Mouse (Mus musculus) liver, embryonic 15.5 days (tissue): Measurements from ENCODE around the gene Tcaf1. TPM values are rescaled to one million over a fixed set of nuclear protein-coding genes. Genes with fewer than 3 reads are reported as not detected.

ENCODE experiments used
- ATAC-seq: fragments of 200-750 bp; cut with Nextera tagmentation; 2 replicates; pipeline ENCODE4 v1.8.0; 2017; ENCODE audit warnings: moderate number of reproducible peaks, mild to moderate bottlenecking, moderate library complexity; ENCODE audit not compliant: insufficient read depth
- H3K27ac ChIP-seq: fragments of 300-500 bp; sonication (generic); replicated peaks from 2 replicates; pipeline ENCODE4 v1.5.1; 2015; ENCODE audit warnings: mild to moderate bottlenecking, inconsistent platforms
- H3K27me3 ChIP-seq: fragments of 300-500 bp; sonication (generic); 2 replicates; pipeline ENCODE4 v1.6.1; 2015; ENCODE audit warnings: mild to moderate bottlenecking, inconsistent platforms
- H3K36me3 ChIP-seq: fragments of 300-500 bp; sonication (generic); replicated peaks from 2 replicates; pipeline ENCODE4 v1.6.1; 2015; ENCODE audit warnings: moderate library complexity, mild to moderate bottlenecking, inconsistent platforms
- H3K4me1 ChIP-seq: fragments of 300-500 bp; sonication (generic); replicated peaks from 2 replicates; pipeline ENCODE4 v1.6.1; 2015; ENCODE audit warnings: inconsistent platforms
- H3K4me2 ChIP-seq: fragments of 300-500 bp; sonication (generic); 2 replicates; pipeline ENCODE4 v1.6.1; 2015; ENCODE audit warnings: moderate library complexity, mild to moderate bottlenecking, inconsistent platforms
- H3K4me3 ChIP-seq: fragments of 300-500 bp; sonication (generic); replicated peaks from 2 replicates; pipeline ENCODE4 v1.5.1; 2015; ENCODE audit warnings: mild to moderate bottlenecking, inconsistent platforms
- H3K9ac ChIP-seq: fragments of 300-500 bp; sonication (generic); 2 replicates; pipeline ENCODE4 v1.6.1; 2015; ENCODE audit warnings: moderate library complexity, mild to moderate bottlenecking, inconsistent platforms
- H3K9me3 ChIP-seq: fragments of 300-500 bp; sonication (generic); replicated peaks from 2 replicates; pipeline ENCODE4 v1.6.1; 2016; ENCODE audit warnings: inconsistent platforms
- WGBS: fragments of 180-500 bp; shearing (Covaris S2); methylation state at CpG from one replicate; pipeline ENCODE4 v1.1.7; 2015; ENCODE audit warnings: mixed read lengths; ENCODE audit not compliant: insufficient replicate concordance; 5-methylcytosine and 5-hydroxymethylcytosine counted together
- polyA plus RNA-seq: library from polyadenylated mRNA; unstranded; fragments of >200 nt; fragmentation: Nextera tagmentation; extraction: Ambion mirVana; gene quantifications from 2 replicates; pipeline ENCODE4 v1.2.1, GENCODE M21; 2015

Gene Tcaf1
- polyA plus RNA-seq, 1 experiment from 2014 or later: 4.7 TPM

DNA sequence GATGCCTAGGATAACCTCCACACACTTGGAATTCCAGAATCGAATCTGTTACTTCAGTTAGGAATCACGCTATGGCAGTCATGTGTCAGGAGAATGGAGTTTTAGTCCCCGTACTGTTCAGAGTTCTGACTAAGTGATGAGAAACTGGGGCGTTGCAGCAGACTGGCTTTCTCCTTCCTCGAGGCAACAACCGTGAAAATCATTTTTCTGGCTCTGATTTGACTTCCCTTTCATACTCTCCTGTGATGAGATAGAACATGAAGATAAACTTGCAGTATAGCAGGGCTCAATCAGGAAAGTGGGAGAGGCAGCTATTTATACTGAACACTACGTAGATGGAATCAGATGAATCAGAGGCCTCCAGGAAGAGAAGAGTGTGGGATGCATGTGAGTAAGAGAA is 29.8 kb downstream of the Tcaf1 start:
- H3K9ac ChIP-seq: no peak overlapping the region
- H3K4me2 ChIP-seq: no peak overlapping the region
- no peak overlapping the region for H3K27ac ChIP-seq
- no peaks in the 10 kb centered on the region for H3K36me3 ChIP-seq
- H3K4me1 ChIP-seq: no peaks in the 10 kb centered on the region
- no peak for ATAC-seq
- H3K27me3 ChIP-seq: no peaks in the 10 kb centered on the region
- no peak overlapping the region for H3K4me3 ChIP-seq
- WGBS: 58% methylated on average over 7 of the region's 7 CpGs
- H3K9me3 ChIP-seq: no peaks in the 10 kb centered on the region

DNA sequence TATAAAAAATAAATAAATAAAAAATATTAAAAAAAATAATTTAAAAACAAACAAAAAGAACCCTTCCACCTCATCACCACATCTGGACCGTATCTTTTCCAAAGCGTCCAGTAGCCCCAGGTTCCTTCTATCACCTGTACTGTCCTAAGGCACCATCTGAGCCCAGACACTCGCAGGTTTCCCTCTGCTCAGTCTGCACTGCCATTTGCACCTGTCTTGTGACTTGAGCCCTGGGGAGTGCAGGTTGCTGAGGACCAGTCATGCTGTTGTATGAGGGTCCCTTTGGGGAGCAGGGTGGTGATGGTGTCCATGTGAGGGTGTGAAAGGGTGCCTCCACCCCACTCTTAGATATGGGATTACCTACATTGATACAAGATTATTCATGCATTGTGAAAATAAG is 33.9 kb downstream of the Tcaf1 start:
- no peaks in the 10 kb centered on the region for H3K9me3 ChIP-seq
- H3K27ac ChIP-seq: no peak overlapping the region
- H3K4me1 ChIP-seq: no peaks in the 10 kb centered on the region
- no peak overlapping the region for H3K9ac ChIP-seq
- no peak overlapping the region for H3K4me2 ChIP-seq
- no peak for ATAC-seq
- H3K27me3 ChIP-seq: no peaks in the 10 kb centered on the region
- no peaks in the 10 kb centered on the region for H3K36me3 ChIP-seq
- H3K4me3 ChIP-seq: no peak overlapping the region
- WGBS: 78% methylated on average over 3 of the region's 3 CpGs

DNA sequence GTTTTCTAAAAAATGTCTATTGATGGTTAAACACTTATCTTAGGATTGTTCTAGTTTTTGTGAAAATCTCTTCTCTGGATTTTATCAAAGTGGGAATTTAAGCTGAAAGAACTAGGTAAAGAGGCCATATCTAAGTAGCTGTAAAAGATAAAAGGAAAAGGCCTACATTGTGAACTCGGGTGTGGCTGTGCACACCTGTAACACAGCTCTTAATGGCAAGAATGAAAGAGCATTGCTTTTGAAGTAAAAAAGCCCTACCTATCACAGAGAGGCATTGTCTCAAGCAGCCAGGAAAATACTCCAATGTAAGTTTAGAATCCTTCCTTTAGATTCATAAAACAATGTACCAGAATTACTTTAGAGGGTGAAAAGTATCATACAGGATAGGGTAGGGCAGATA is 38.1 kb downstream of the Tcaf1 start:
- Histone ChIP-seq H3K27me3 (no peaks in the 10 kb centered on the region), H3K4me1 (no peaks in the 10 kb centered on the region), H3K9ac (no peak overlapping the region), H3K9me3 (no peaks in the 10 kb centered on the region), H3K36me3 (no peaks in the 10 kb centered on the region), H3K4me3 (no peak overlapping the region), H3K4me2 (no peak overlapping the region), H3K27ac (no peak overlapping the region)
- ATAC-seq: no peak
- WGBS: 56% methylated on average over 1 of the region's 1 CpGs

DNA sequence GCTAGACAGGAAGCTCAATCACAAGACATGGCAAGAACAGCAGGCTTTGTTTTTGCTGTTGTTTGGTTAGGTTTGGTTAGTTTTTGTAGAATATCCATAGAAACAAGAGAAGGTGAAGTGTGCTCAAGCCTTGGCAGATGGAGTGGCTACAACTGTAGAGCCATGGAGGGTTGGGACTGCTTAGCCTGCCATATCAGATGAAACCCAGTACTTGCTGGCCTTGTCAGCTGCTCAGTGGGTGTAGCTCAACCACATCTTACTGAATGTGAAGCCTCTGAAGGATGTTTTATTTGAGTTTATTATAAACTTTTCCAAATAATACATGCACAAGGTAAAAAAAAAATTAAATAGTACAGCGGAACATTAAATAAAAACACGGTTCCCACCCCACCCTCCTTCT is 42.2 kb downstream of the Tcaf1 start:
- Histone ChIP-seq H3K9ac (no peak overlapping the region), H3K9me3 (no peaks in the 10 kb centered on the region), H3K4me3 (no peak overlapping the region), H3K4me2 (no peak overlapping the region), H3K4me1 (no peaks in the 10 kb centered on the region), H3K27me3 (no peaks in the 10 kb centered on the region), H3K36me3 (no peaks in the 10 kb centered on the region), H3K27ac (no peak overlapping the region)
- 61% methylated on average over 2 of the region's 2 CpGs for WGBS
- ATAC-seq: no peak

DNA sequence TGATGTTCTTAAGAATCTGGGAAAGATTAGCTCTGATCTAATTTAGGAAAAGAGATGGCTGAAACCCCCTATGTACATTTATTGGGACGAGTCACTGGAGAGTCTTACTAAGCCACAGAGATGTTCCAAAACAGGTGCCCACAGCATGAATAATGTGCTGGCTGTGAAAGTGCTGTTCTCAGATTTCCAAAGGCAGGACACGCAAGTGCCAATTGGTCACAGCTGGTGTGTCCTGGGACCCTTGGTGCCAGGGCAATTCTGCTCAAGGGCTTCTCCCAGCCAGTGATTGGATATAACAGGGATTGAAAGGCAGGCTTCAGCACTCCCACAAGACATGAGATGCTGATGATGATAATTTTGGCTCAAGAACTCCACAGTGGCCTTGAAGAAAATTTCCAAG is 48.1 kb downstream of the Tcaf1 start:
- Histone ChIP-seq H3K9ac (no peak overlapping the region), H3K27me3 (no peaks in the 10 kb centered on the region), H3K4me2 (no peak overlapping the region), H3K36me3 (no peaks in the 10 kb centered on the region), H3K4me1 (no peaks in the 10 kb centered on the region), H3K27ac (no peak overlapping the region), H3K4me3 (no peak overlapping the region), H3K9me3 (no peaks in the 10 kb centered on the region; the same call in 1 of the 2 replicates)
- no peak for ATAC-seq
- WGBS: 32% methylated on average over 2 of the region's 2 CpGs

DNA sequence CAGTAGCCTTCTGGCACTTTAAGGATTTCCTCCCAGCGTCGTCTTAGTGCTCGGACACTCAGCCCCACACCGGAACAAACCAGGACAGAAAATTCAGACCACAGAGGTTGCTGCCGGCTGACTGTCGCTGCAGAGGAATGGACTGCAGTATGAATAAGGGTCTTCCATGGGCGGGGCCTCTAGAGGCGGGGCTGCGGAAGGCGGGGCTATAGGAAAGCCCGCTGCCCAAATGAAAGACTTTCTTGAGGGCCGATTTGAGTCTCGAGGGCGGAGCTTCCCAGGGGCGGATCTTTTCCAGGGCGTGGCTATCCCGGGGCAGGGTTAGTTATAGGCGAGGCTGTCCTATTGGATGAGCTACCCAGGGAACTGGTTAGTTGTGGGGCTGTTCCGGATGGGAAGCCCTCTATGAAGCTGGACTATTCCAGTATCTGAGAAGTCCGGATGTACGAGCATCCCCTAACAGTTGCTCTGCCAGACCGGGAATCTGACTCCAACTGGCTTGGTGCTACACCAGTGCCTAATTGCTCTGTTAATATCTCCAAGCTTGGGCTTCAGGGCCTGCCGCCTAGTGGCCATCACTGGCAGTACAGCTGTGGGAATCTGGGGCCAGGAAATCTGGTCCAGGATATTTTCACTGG is 64.9 kb downstream of the Tcaf1 start, which contains the start of gene Tcaf2:
Gene Tcaf2, minus strand, starts transcription at position 343 of the 638 bp plus-strand sequence.
- H3K4me3 ChIP-seq: peak within 1 kb of the TSS; percentile 27
- H3K4me2 ChIP-seq: peak within 1 kb of the TSS; percentile 60
- peak; percentile 85 for ATAC-seq
- H3K9ac ChIP-seq: no peak within 1 kb of the TSS
- no peaks in the 10 kb centered on the region for H3K9me3 ChIP-seq
- H3K27me3 ChIP-seq: no peaks in the 10 kb centered on the region
- 0 out of 2 replicates have a peak, but pooled peaks cover 5% of the 10 kb centered on the region for H3K4me1 ChIP-seq
- H3K36me3 ChIP-seq: no peaks in the 10 kb centered on the region
- H3K27ac ChIP-seq: no peak within 1 kb of the TSS
- under 1% methylated on average over 23 of the region's 23 CpGs for WGBS

DNA sequence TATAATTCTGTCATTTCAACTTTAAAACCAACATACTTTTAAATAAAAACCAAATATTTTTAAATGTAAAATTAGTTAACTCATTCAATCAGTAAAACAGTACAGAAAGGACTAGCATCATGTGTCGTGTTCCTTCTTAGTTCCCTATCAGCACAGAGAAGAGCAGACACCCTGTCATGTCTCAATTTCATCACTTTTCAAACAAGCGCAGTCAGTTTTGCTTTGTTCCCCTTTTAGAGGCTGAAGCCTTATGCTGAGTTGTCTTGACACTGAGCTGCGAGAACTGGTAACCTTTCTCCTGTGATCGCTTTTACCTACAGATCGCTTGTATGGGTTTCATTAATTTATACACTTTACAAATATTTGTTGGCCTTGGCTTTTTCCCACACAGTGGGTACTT is 75.5 kb downstream of the Tcaf1 start:
- Histone ChIP-seq H3K9me3 (no peaks in the 10 kb centered on the region), H3K27me3 (no peaks in the 10 kb centered on the region), H3K36me3 (no peaks in the 10 kb centered on the region), H3K9ac (no peak overlapping the region), H3K4me2 (no peak overlapping the region), H3K4me3 (no peak overlapping the region), H3K27ac (no peak overlapping the region), H3K4me1 (no peaks in the 10 kb centered on the region)
- 52% methylated on average over 5 of the region's 5 CpGs for WGBS
- ATAC-seq: no peak

DNA sequence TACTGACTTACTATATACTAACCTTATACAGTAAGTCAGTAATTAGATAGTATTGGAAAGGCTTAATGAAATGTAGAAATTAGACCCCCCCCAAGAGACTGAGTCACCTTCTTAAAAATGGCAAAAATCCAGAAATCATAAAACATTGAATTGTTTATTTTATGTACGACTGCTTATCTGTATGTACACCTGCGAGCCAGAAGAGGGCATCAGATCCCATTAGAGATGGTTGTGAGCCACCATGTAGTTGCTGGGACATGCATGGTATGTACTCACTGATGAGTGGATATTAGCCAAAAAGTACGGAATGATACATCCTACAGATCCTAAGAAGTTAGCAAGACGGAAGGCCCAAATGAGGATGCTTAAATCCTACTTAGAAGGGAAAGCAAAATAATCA is 78.5 kb downstream of the Tcaf1 start:
- 55% methylated on average over 4 of the region's 4 CpGs for WGBS
- no peak overlapping the region for H3K27ac ChIP-seq
- no peak for ATAC-seq
- H3K4me2 ChIP-seq: no peak overlapping the region
- H3K9ac ChIP-seq: no peak overlapping the region
- no peak overlapping the region for H3K4me3 ChIP-seq
- H3K27me3 ChIP-seq: no peaks in the 10 kb centered on the region
- H3K9me3 ChIP-seq: no peaks in the 10 kb centered on the region
- H3K36me3 ChIP-seq: no peaks in the 10 kb centered on the region
- no peaks in the 10 kb centered on the region for H3K4me1 ChIP-seq

Other genes starting within 250 kb of the Tcaf1 start
- gene Olfr458, start 244.9 kb downstream of the Tcaf1 start, polyA plus RNA-seq: not detected in 2 replicates
- not detected in 2 replicates for gene Olfr457, start 233.8 kb downstream of the Tcaf1 start, polyA plus RNA-seq
- not detected in 2 replicates for gene Olfr456, start 222.9 kb downstream of the Tcaf1 start, polyA plus RNA-seq
- not detected in 2 replicates for gene Olfr455, start 162.5 kb downstream of the Tcaf1 start, polyA plus RNA-seq
- not detected in 2 replicates for gene Tcaf3, start 112.4 kb downstream of the Tcaf1 start, polyA plus RNA-seq
- 0.15 and 0.23 TPM in 2 replicates for gene Tcaf2, start 64.8 kb downstream of the Tcaf1 start, polyA plus RNA-seq
- not detected in 2 replicates for gene Olfr453, start 29.3 kb upstream of the Tcaf1 start, polyA plus RNA-seq
- not detected in 2 replicates for gene Olfr38, start 46.3 kb upstream of the Tcaf1 start, polyA plus RNA-seq
- not detected in 2 replicates for gene Olfr452, start 75.0 kb upstream of the Tcaf1 start, polyA plus RNA-seq
- not detected in 2 replicates for gene Olfr450, start 101.9 kb upstream of the Tcaf1 start, polyA plus RNA-seq
- gene Olfr449, start 124.3 kb upstream of the Tcaf1 start, polyA plus RNA-seq: not detected in 2 replicates
- not detected in 2 replicates for gene Olfr448, start 180.4 kb upstream of the Tcaf1 start, polyA plus RNA-seq
- not detected in 2 replicates for gene Olfr447, start 198.8 kb upstream of the Tcaf1 start, polyA plus RNA-seq
- gene Olfr446, start 211.3 kb upstream of the Tcaf1 start, polyA plus RNA-seq: not detected in 2 replicates
- not detected in 2 replicates for gene Olfr444, start 239.0 kb upstream of the Tcaf1 start, polyA plus RNA-seq